Mouse (Mus musculus): ENCODE data around the gene Mfrp. TPM values are rescaled to one million over a fixed set of nuclear protein-coding genes. Genes with fewer than 3 reads are reported as not detected.

Mfrp gene
- polyA plus RNA-seq, 1 experiment = 5.4 TPM

DNA sequence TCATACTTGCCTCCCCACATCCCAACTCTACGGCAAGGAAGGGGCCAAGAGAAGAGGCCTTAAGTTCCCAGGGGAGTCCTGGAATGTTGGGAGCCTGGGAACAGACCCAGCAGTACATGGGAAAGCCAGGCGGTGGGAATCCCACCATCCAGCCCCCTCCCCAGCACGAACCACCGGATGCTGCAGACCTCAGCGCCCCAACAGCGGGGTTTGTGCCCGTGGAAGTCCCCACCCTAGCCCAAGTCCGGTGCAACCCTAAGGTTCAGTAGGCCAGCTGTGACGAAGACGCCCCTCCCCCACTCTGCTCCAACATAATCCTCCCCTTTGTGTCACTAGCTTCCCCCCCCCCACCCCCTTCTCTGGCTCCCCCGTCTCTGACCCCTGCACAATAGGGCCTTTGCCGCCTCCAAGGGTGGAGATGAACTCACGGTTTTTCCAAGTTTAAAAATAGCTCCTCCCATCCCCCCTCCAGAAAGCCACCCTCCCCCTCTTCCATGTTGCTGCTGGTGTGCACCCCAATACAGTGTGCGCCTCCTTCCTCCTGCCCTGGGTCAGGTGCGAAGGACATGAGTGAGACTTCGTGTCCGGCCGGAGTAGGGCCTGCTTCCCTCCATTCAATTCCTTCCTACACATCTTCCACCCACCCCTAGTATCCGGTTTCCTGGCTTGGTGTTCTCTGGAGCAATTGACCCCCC lies 29.2 kb downstream of the Mfrp start:
- peaks cover 23% of the 10 kb centered on the region; the same call in 1 of the 2 replicates for H3K4me1 ChIP-seq (ENCODE audit: control insufficient read depth, insufficient read depth, low read length)

DNA sequence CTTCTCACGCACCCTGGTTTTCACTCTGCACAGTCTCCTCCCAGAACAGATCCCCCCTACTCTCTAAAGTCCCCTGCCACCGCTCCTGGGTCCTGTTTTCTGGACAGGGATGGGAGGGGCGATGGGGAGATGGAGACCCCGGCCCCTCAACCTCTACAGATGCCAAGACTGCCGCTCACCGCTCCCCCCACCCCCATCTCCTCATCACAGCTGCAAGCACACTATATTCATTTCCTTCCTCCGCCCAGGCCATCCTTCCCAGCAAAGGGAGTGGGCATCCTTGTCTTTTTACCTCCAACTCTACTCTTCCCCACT lies 29.7 kb downstream of the Mfrp start:
- Histone ChIP-seq H3K27me3 (replicated peaks; ENCODE audit: control insufficient read depth, insufficient read depth, low read length) (no peaks in the 10 kb centered on the region), H3K4me1 (ENCODE audit: control insufficient read depth, insufficient read depth, low read length) (peaks cover 20% of the 10 kb centered on the region; the same call in 1 of the 2 replicates), H3K4me3 (ENCODE audit: insufficient read depth, low read depth, low read length) (no peak overlapping the region), H3K27ac (ENCODE audit: insufficient read depth, low read depth, low read length) (peak overlapping the region; percentile 15), H3K36me3 (ENCODE audit: control insufficient read depth, insufficient read depth, low read length) (no peaks in the 10 kb centered on the region)
- TF ChIP-seq CTCF (conservative IDR thresholded peaks at IDR 0.05; ENCODE audit: insufficient read depth, insufficient read length, low read depth, low read length) (no peak), POLR2A (IDR thresholded peaks at IDR 0.05; ENCODE audit: low read depth, low read length) (no peak)
- 47% methylated on average over 7 of the region's 7 CpGs for WGBS
- no peak for DNase-seq

More for the DNA sequence above, 29.2 kb downstream of the Mfrp start:
- TF ChIP-seq POLR2A (IDR thresholded peaks at IDR 0.05; ENCODE audit: low read depth, low read length) (no peak), CTCF (conservative IDR thresholded peaks at IDR 0.05; ENCODE audit: insufficient read depth, insufficient read length, low read depth, low read length) (no peak)
- H3K27me3 ChIP-seq (replicated peaks; ENCODE audit: control insufficient read depth, insufficient read depth, low read length) = no peaks in the 10 kb centered on the region
- peak; percentile 55 for DNase-seq
- WGBS = 39% methylated on average over 19 of the region's 19 CpGs
- H3K4me3 ChIP-seq (ENCODE audit: insufficient read depth, low read depth, low read length) = peak overlapping the region; percentile 29; the same call in 1 of the 2 replicates
- H3K36me3 ChIP-seq (ENCODE audit: control insufficient read depth, insufficient read depth, low read length) = no peaks in the 10 kb centered on the region
- H3K27ac ChIP-seq (ENCODE audit: insufficient read depth, low read depth, low read length) = peak overlapping the region; percentile 91

DNA sequence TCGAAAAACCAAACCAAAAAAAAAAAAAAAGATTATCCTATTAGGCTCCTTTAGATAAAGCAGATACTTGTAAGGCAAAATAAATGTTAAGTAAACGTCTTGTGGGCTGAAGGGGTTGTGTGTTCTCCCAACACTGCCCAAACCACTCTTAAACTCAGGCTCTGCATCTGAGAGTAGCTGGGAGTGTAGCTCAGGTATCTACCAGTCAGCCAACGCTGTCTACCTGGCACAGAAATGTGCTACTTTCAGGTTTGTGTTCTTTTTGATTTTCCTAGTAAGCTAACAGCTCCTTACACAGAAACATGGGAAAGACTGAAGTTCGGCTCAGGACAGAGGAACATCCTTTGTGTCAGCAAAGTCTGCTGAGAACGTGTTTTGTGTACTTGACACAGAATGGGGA lies 30.7 kb downstream of the Mfrp start:
- DNase-seq = no peak
- no peak for TF ChIP-seq POLR2A (IDR thresholded peaks at IDR 0.05; ENCODE audit: low read depth, low read length)
- no peak for TF ChIP-seq CTCF (conservative IDR thresholded peaks at IDR 0.05; ENCODE audit: insufficient read depth, insufficient read length, low read depth, low read length)
- peaks cover 14% of the 10 kb centered on the region; the same call in 1 of the 2 replicates for H3K4me1 ChIP-seq (ENCODE audit: control insufficient read depth, insufficient read depth, low read length)
- no peak overlapping the region for H3K27ac ChIP-seq (ENCODE audit: insufficient read depth, low read depth, low read length)
- no peaks in the 10 kb centered on the region for H3K27me3 ChIP-seq (replicated peaks; ENCODE audit: control insufficient read depth, insufficient read depth, low read length)
- 78% methylated on average over 5 of the region's 5 CpGs for WGBS
- H3K4me3 ChIP-seq (ENCODE audit: insufficient read depth, low read depth, low read length) = no peak overlapping the region
- H3K36me3 ChIP-seq (ENCODE audit: control insufficient read depth, insufficient read depth, low read length) = no peaks in the 10 kb centered on the region

DNA sequence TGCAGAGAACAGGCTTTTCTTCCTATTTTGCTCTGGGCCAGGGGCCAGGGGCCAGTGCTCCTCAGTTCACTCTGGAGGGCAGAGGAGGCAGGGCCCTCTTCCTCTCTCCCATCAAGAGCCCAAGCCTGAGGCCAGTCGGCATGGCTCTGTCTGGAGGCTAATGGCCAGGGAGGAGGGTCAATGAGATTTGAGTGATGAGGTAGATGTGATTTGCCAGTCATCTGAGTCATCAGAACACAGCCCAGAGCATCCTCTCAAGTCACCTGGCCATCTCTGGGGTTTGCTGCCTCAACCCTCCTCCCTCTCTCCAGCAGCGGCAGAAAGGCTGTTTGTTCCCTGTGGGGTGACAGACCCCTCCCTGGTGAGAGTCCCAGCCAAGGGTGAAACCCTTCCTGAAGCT lies 31.8 kb downstream of the Mfrp start:
- H3K4me3 ChIP-seq (ENCODE audit: insufficient read depth, low read depth, low read length) = peak overlapping the region; percentile 68
- peak overlapping the region; percentile 11 for H3K27ac ChIP-seq (ENCODE audit: insufficient read depth, low read depth, low read length)
- WGBS = 30% methylated on average over 2 of the region's 2 CpGs
- DNase-seq = no peak
- H3K27me3 ChIP-seq (replicated peaks; ENCODE audit: control insufficient read depth, insufficient read depth, low read length) = no peaks in the 10 kb centered on the region
- H3K36me3 ChIP-seq (ENCODE audit: control insufficient read depth, insufficient read depth, low read length) = no peaks in the 10 kb centered on the region
- TF ChIP-seq POLR2A (IDR thresholded peaks at IDR 0.05; ENCODE audit: low read depth, low read length) (no peak), CTCF (conservative IDR thresholded peaks at IDR 0.05; ENCODE audit: insufficient read depth, insufficient read length, low read depth, low read length) (no peak)
- peaks cover 14% of the 10 kb centered on the region; the same call in 1 of the 2 replicates for H3K4me1 ChIP-seq (ENCODE audit: control insufficient read depth, insufficient read depth, low read length)

DNA sequence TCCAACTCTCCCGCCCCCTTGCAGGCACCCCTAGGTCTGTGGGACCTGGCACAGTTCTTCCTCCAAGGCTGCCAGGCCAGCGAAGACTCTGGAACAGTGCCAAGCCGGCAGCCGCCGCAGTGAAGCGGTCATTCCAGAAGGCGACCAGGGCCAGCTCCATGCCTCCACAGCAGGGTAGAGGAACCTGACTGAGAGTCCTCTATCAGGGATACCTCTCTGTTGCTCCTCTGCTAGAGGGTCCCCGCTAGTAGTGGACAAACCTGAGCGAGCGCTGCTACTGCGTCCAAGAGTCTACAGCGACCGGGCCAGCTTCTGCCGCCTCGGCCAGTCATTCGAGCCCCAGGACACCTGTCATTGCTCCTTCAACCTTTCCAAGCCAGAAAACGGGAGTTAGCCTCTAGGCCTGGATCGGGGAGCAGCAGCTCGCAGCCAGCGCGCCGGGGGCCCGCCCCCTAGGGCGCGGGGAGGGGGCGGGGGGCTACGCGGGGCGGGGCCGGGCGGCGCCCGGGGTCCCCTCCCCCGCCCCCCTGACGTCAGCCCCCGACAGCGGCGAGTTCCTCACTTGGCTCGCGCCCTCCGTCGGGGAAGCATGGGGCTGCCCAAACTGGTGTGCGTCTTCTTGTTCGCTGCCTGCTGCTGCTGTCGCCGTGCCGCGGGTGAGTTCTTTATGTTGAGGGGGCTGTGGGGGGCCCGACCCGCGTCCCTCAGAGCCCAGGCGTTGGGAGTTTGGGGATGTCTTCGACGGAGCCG lies 32.7 kb downstream of the Mfrp start, which contains the start of gene Mcam:
TSS of gene Mcam (plus strand) at position 369 of the 750 bp plus-strand sequence.
- Histone ChIP-seq H3K27ac (ENCODE audit: insufficient read depth, low read depth, low read length) (peak within 1 kb of the TSS; percentile 11), H3K4me1 (ENCODE audit: control insufficient read depth, insufficient read depth, low read length) (peaks cover 14% of the 10 kb centered on the region; the same call in 1 of the 2 replicates), H3K36me3 (ENCODE audit: control insufficient read depth, insufficient read depth, low read length) (no peaks in the 10 kb centered on the region), H3K4me3 (ENCODE audit: insufficient read depth, low read depth, low read length) (peak within 1 kb of the TSS; percentile 68), H3K27me3 (replicated peaks; ENCODE audit: control insufficient read depth, insufficient read depth, low read length) (no peaks in the 10 kb centered on the region)
- DNase-seq = peak; percentile 87
- under 1% methylated on average over 55 of the region's 55 CpGs for WGBS
- TF ChIP-seq CTCF (conservative IDR thresholded peaks at IDR 0.05; ENCODE audit: insufficient read depth, insufficient read length, low read depth, low read length) (no peak), POLR2A (IDR thresholded peaks at IDR 0.05; ENCODE audit: low read depth, low read length) (peak; percentile 43)

DNA sequence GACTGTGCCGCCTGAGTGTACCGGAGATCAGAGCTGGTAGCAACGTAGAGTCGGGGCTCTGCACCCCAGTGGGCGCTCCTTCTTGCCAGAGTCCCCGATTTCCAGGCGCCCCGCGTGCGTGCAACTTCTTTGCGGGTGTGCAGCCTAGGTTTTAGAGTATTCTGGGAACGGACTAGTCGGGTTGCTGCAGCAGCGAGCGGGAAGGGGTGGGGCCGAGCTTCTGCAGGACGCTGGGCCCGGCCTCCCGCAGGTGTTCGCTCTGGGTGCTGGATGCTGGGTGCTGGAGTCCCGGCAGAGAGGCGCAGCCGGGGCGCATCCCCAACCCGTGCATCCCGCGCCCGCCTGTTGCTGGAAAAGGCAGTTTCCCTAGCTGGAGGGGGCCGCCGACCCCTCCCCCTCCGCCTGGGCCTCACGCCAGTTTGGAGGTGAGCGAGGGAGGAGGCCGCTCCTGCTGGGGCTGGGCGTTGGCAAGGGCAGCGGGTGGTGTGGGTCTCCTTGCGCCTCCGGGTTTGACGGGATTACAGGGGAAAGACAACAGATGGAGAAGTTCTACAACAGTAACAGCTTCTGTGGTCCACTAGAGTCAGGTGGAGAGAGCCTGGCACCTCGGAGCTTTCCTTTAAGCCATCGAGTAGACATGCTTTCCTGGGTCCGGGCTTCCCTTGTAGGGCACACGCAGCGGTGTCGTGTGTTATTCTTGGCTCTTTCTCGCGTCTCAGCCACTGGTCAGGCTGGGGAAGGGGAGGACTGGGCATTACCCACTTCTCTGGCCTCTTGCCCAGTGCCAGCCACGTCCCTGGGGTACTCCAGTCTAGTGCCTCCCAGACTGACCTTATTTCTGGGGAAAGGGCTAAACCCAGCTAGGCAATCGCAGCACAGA lies 33.6 kb downstream of the Mfrp start:
- DNase-seq = peak; percentile 60
- no peaks in the 10 kb centered on the region for H3K36me3 ChIP-seq (ENCODE audit: control insufficient read depth, insufficient read depth, low read length)
- peaks cover 14% of the 10 kb centered on the region; the same call in 1 of the 2 replicates for H3K4me1 ChIP-seq (ENCODE audit: control insufficient read depth, insufficient read depth, low read length)
- H3K4me3 ChIP-seq (ENCODE audit: insufficient read depth, low read depth, low read length) = peak overlapping the region; percentile 68
- WGBS = 2% methylated on average over 49 of the region's 49 CpGs
- 0 out of 2 replicates have a peak overlapping the region, but pooled peaks have one; percentile 11 for H3K27ac ChIP-seq (ENCODE audit: insufficient read depth, low read depth, low read length)
- H3K27me3 ChIP-seq (replicated peaks; ENCODE audit: control insufficient read depth, insufficient read depth, low read length) = no peaks in the 10 kb centered on the region
- TF ChIP-seq CTCF (conservative IDR thresholded peaks at IDR 0.05; ENCODE audit: insufficient read depth, insufficient read length, low read depth, low read length) = no peak
- TF ChIP-seq POLR2A (IDR thresholded peaks at IDR 0.05; ENCODE audit: low read depth, low read length) = no peak

Measured in kidney, adult 2 months (tissue).